Mouse (Mus musculus) testis, adult 2 months (tissue): Measurements from ENCODE around the gene Neurl1a.

Experiments used
- CTCF ChIP-seq: fragments of 200-500 bp; IDR thresholded peaks from 2 replicates; pipeline ENCODE4 v1.5.1; 2012; ENCODE audit warnings: low read depth, mild to moderate bottlenecking, inconsistent platforms, low read length, moderate library complexity; ENCODE audit not compliant: control insufficient read depth, insufficient read depth, insufficient replicate concordance
- POLR2A ChIP-seq: fragments of 200-500 bp; IDR thresholded peaks from 2 replicates; pipeline ENCODE4 v1.6.1; 2012; ENCODE audit warnings: low read depth, mild to moderate bottlenecking, inconsistent platforms, low read length, moderate library complexity; ENCODE audit not compliant: control insufficient read depth

GRCm38 (mm10) chr19:47206126-47206525 lies 27.5 kb downstream of the Neurl1a start:
- TF ChIP-seq CTCF (no peak), POLR2A (no peak)
